Mouse (Mus musculus): ENCODE results near the gene Slc11a1. TPM values are rescaled to one million over a fixed set of nuclear protein-coding genes. Genes with fewer than 3 reads are reported as not detected.
A peak's percentile ranks its signal among the peaks of the same experiment; 100 is the strongest.

Slc11a1 gene
- polyA plus RNA-seq, 1 experiment from 2014 or later, result 1.8 TPM

DNA sequence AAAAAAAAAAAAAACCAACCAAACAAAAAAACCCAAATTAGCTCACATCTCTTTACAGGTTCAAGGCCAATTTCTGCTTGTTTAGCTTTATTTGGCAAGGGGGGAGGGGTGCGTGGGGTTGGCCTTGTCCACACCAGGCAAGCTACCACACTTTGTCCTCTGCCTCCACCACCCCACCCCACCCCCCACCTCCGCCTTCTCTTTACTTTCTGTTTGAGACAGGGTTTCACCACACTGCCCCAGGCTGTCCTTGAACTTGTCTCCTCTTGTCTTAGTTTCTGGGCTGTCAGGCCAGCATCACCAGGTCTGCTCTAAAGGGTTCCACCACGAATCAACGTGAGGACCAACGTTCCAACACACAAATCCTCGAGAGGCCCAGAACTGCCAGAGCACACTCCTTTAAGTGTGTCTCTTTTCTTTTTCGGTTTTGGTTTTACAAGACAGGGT, 4.1 kb downstream of the Slc11a1 start:
- no peaks in the 10 kb centered on the region for H3K36me3 ChIP-seq

DNA sequence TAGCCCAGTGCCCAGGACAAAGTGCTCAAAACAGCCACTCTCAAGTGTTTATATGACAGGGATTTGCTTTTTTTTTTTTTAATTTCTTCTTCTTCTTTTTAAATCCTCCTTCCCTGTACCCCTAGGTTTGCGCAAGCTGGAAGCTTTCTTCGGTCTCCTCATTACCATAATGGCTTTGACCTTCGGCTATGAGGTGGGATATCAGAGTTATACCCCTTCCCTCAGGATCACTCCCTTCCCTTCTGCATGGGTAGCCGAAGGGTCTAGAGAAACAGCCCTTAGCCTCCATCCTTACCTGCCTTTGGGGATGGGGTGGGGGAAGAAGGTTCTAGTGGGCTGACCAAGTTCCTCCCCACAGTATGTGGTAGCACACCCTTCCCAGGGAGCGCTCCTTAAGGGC, 5.5 kb downstream of the Slc11a1 start:
- Histone ChIP-seq H3K36me3 (no peaks in the 10 kb centered on the region), H3K9ac (no peak overlapping the region), H3K27ac (no peak overlapping the region), H3K27me3 (no peaks in the 10 kb centered on the region), H3K9me3 (no peaks in the 10 kb centered on the region), H3K4me3 (no peak overlapping the region), H3K4me2 (no peak overlapping the region), H3K4me1 (peaks cover 6% of the 10 kb centered on the region)
- 80% methylated on average over 5 of the region's 5 CpGs for WGBS
- ATAC-seq (ENCODE audit: insufficient number of reproducible peaks, insufficient read depth, low FRiP score, low TSS enrichment, low read depth), result no peak

More for the DNA sequence above, 4.1 kb downstream of the Slc11a1 start:
- WGBS, result 75% methylated on average over 7 of the region's 7 CpGs
- Histone ChIP-seq H3K4me2 (no peak overlapping the region), H3K27ac (no peak overlapping the region), H3K4me3 (no peak overlapping the region), H3K27me3 (no peaks in the 10 kb centered on the region), H3K4me1 (peaks cover 6% of the 10 kb centered on the region), H3K9ac (no peak overlapping the region), H3K9me3 (no peaks in the 10 kb centered on the region)
- no peak for ATAC-seq (ENCODE audit: insufficient number of reproducible peaks, insufficient read depth, low FRiP score, low TSS enrichment, low read depth)

DNA sequence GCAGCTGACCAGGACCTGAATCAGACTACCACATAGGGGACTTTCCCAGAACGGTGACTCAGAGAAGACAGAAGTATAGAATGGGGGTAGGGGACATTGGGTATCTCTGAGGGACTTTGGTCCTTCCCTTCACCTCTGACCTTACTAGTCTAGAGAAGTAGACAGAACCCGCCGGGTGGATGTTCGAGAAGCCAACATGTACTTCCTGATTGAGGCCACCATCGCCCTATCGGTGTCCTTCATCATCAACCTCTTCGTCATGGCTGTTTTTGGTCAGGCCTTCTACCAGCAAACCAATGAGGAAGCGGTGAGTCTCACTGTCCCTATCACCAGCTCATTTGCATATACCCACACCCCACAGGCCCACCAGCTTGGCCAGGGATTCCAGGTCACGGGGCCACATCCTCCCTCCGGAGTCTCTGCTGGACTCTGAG, 6.6 kb downstream of the Slc11a1 start:
- Histone ChIP-seq H3K9me3 (no peaks in the 10 kb centered on the region), H3K27ac (no peak overlapping the region), H3K4me2 (no peak overlapping the region), H3K36me3 (no peaks in the 10 kb centered on the region), H3K27me3 (no peaks in the 10 kb centered on the region), H3K4me1 (0 out of 2 replicates have a peak, but pooled peaks cover 2% of the 10 kb centered on the region), H3K9ac (no peak overlapping the region), H3K4me3 (no peak overlapping the region)
- 87% methylated on average over 10 of the region's 10 CpGs for WGBS
- ATAC-seq (ENCODE audit: insufficient number of reproducible peaks, insufficient read depth, low FRiP score, low TSS enrichment, low read depth), result no peak

DNA sequence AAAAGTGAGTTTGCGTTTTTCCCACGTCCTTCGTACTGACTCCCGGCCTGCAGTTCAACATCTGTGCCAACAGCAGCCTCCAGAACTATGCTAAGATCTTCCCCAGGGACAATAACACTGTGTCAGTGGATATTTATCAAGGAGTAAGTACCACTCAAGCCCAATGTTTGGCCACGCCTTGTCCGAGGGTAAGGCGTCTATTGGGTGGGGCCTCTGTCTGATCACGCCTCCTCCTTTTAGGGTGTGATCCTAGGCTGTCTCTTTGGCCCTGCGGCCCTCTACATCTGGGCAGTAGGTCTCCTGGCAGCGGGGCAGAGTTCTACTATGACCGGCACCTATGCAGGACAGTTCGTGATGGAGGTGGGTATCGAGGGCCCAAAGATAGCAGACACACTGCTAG, 8.4 kb downstream of the Slc11a1 start:
- no peak overlapping the region for H3K4me2 ChIP-seq
- peaks cover 15% of the 10 kb centered on the region for H3K4me1 ChIP-seq
- H3K36me3 ChIP-seq, result no peaks in the 10 kb centered on the region
- H3K27ac ChIP-seq, result no peak overlapping the region
- H3K9me3 ChIP-seq, result no peaks in the 10 kb centered on the region
- H3K27me3 ChIP-seq, result no peaks in the 10 kb centered on the region
- no peak overlapping the region for H3K9ac ChIP-seq
- no peak overlapping the region for H3K4me3 ChIP-seq
- WGBS, result 87% methylated on average over 13 of the region's 13 CpGs
- no peak for ATAC-seq (ENCODE audit: insufficient number of reproducible peaks, insufficient read depth, low FRiP score, low TSS enrichment, low read depth)

DNA sequence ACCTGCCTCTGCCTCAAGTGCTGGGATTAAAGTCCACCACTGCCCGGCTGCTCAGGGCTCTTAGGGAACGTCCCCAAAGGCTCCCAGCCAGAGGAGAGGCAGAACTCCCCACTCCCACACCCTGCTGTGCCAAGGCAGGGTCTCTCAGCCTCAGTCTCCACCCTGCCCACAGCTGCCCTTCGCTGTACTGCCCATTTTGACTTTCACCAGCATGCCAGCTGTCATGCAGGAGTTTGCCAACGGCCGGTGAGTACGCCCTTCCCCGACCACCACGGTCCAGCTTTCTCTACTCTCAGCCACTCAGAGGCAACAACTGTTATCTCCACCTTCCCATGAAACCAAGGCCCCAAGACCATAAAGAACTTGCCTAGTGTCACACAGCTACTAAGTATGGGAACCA, 9.5 kb downstream of the Slc11a1 start:
- no peaks in the 10 kb centered on the region for H3K36me3 ChIP-seq
- ATAC-seq (ENCODE audit: insufficient number of reproducible peaks, insufficient read depth, low FRiP score, low TSS enrichment, low read depth), result no peak
- H3K4me3 ChIP-seq, result no peak overlapping the region
- H3K9me3 ChIP-seq, result no peaks in the 10 kb centered on the region
- peaks cover 22% of the 10 kb centered on the region for H3K4me1 ChIP-seq
- H3K9ac ChIP-seq, result no peak overlapping the region
- no peak overlapping the region for H3K27ac ChIP-seq
- WGBS, result 89% methylated on average over 8 of the region's 8 CpGs
- H3K4me2 ChIP-seq, result no peak overlapping the region
- H3K27me3 ChIP-seq, result no peaks in the 10 kb centered on the region

DNA sequence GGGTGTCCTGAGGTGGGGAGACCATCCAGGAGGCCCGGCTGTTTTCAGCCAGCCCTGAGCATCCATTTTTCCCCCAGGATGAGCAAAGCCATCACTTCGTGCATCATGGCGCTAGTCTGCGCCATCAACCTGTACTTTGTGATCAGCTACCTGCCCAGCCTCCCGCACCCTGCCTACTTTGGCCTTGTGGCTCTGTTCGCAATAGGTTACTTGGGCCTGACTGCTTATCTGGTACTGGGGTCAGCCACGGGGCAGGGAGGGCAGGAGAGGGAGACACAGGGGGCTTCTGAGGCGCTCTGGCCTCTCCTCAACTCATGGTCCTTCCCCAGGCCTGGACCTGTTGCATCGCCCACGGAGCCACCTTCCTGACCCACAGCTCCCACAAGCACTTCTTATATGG, 10.1 kb downstream of the Slc11a1 start:
- Histone ChIP-seq H3K9ac (0 out of 2 replicates have a peak overlapping the region, but pooled peaks have one; percentile 3), H3K27me3 (no peaks in the 10 kb centered on the region), H3K27ac (no peak overlapping the region), H3K4me3 (no peak overlapping the region), H3K4me1 (peaks cover 27% of the 10 kb centered on the region), H3K36me3 (no peaks in the 10 kb centered on the region), H3K9me3 (no peaks in the 10 kb centered on the region), H3K4me2 (no peak overlapping the region)
- WGBS, result 94% methylated on average over 10 of the region's 10 CpGs
- no peak for ATAC-seq (ENCODE audit: insufficient number of reproducible peaks, insufficient read depth, low FRiP score, low TSS enrichment, low read depth)

DNA sequence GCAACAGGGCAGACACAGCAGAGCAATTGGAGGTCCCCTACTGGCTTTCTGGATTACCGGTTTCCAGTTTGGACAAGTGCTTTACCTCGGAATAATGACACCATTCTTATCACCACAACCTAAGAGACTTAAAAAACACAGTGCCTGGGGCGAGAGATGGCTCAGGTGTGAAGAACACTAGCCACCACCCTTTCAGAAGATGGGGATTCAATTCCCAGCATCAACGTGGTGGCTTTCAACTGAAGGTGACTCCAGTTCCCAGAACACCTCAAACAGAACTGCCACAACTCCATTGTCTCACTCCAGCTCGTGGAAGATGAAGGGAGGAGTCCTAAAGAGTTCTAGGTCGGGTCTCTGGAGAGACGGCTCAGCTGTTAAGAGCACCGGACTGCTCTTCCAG, 10.5 kb downstream of the Slc11a1 start:
- no peak for ATAC-seq (ENCODE audit: insufficient number of reproducible peaks, insufficient read depth, low FRiP score, low TSS enrichment, low read depth)
- Histone ChIP-seq H3K36me3 (no peaks in the 10 kb centered on the region), H3K9ac (no peak overlapping the region), H3K27ac (no peak overlapping the region), H3K4me1 (peaks cover 32% of the 10 kb centered on the region), H3K4me2 (no peak overlapping the region), H3K4me3 (no peak overlapping the region), H3K27me3 (no peaks in the 10 kb centered on the region), H3K9me3 (no peaks in the 10 kb centered on the region)
- 86% methylated on average over 8 of the region's 8 CpGs for WGBS

DNA sequence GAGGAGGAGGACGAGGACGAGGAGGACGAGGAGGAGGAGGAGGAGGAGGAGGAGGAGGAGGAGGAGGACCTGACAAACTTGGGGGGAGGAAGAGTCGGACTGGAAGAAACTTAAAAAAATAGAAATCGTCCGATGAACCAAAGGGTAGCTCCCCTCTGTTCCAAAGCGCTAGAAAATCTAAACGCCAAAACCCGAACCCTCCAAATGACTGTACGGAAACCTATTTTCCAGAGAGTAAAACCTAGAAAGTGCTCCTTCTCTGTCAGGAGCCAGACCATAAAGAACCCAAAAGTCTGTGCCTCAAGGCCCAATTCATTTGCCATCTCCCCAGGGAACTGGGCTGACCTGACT, 11.3 kb downstream of the Slc11a1 start:
- Histone ChIP-seq H3K9me3 (no peaks in the 10 kb centered on the region), H3K27me3 (no peaks in the 10 kb centered on the region), H3K27ac (peak overlapping the region; percentile 98), H3K4me1 (peaks cover 38% of the 10 kb centered on the region), H3K4me3 (peak overlapping the region; percentile 57), H3K9ac (peak overlapping the region; percentile 78), H3K36me3 (no peaks in the 10 kb centered on the region), H3K4me2 (peak overlapping the region; percentile 72)
- WGBS, result 45% methylated on average over 7 of the region's 10 CpGs
- no peak for ATAC-seq (ENCODE audit: insufficient number of reproducible peaks, insufficient read depth, low FRiP score, low TSS enrichment, low read depth)

DNA sequence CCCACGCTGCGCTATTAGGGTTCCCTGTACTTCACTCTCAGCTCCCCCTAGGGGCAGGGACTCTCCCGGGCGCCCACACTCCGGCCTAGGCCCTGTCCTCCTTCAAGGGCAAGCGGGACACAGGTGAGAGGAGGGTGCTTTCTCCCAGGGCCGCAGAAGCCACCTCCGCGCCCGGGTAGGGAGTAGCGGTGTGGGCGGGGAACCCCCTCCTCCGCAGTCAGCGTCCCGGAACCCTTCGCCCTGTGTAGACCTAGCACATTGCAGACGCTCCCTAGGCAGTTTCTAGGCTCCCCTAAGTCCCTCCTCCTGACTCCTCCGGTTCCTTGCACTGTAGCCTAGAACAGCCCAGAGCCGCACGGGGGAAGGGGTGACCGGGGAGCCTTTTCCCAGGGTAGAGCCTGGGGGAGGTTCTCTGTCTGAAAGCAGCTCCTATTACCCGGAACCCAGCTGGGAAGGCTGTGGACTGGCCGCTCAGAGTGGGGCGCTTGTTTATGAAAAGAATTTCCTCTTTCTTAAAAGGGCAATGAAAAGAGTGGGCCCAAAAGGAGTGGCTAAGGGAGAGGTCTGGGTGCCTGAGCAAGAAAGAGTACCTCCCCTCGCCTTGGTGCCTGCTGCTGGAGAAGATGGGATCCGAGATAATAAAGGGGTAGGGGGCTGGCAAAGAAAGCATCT, 11.9 kb downstream of the Slc11a1 start:
- Histone ChIP-seq H3K9me3 (no peaks in the 10 kb centered on the region), H3K4me2 (peak overlapping the region; percentile 72), H3K36me3 (no peaks in the 10 kb centered on the region), H3K27me3 (no peaks in the 10 kb centered on the region), H3K4me3 (peak overlapping the region; percentile 57), H3K27ac (peak overlapping the region; percentile 98), H3K9ac (peak overlapping the region; percentile 78), H3K4me1 (peaks cover 38% of the 10 kb centered on the region)
- WGBS, result under 1% methylated on average over 26 of the region's 26 CpGs
- peak; percentile 87 for ATAC-seq (ENCODE audit: insufficient number of reproducible peaks, insufficient read depth, low FRiP score, low TSS enrichment, low read depth)

DNA sequence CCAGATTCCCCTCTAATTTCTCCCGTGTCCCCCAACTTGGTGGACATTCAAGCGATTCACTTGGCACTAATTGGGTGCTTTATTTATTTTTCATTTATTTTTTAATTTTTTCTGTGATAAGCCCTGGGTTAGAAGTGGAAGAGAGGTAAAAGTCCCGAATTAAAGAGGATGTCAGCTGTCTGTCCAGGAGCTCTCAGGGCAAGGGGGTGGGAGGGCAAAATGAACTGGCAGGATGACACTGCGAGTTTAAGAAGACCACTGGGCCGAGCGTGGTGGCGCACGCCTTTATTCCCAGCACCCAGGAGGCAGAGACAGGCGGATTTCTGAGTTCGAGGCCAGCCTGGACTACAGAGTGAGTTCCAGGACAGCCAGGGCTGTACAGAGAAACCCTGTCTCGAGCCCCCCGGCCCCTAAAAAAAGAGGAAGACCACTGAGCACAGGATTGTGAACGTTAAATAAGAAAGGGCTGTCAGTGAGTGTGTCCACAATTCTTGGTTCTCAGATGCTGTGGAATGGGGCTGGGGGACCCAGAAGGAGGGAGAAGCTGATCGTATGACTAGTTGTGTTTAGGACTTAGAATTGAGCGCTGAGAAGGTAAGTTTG, 12.5 kb downstream of the Slc11a1 start:
- 55% methylated on average over 15 of the region's 15 CpGs for WGBS
- Histone ChIP-seq H3K36me3 (no peaks in the 10 kb centered on the region), H3K4me2 (peak overlapping the region; percentile 72), H3K9ac (peak overlapping the region; percentile 78; the same call in 1 of the 2 replicates), H3K4me3 (peak overlapping the region; percentile 57), H3K9me3 (no peaks in the 10 kb centered on the region), H3K27me3 (no peaks in the 10 kb centered on the region), H3K4me1 (peaks cover 39% of the 10 kb centered on the region), H3K27ac (peak overlapping the region; percentile 98)
- ATAC-seq (ENCODE audit: insufficient number of reproducible peaks, insufficient read depth, low FRiP score, low TSS enrichment, low read depth), result no peak

DNA sequence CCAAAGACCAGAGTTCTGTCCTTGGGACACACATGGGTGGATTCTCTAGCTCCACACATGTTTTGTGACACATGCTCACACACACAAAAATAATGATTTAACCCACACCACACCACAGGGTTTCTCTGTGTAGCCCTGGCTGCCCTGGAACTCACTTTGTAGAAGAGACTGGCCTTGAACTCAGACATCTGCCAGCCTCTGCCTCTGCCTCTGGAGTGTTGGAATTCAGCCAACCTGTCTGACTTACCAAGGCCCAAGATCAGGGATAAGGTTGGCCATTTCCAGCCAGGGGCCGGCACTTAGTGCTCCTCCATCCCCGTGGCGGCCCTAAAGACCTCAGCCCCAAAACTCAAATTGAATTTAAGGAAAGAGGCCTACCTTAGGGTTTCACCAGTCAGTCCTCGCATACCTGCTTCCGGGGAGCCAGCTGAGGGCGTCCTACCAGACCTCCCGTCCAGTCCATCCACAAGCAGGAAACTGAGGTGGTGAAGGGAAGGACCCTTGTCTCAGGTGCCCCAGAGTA, 13.5 kb downstream of the Slc11a1 start:
- no peak for ATAC-seq (ENCODE audit: insufficient number of reproducible peaks, insufficient read depth, low FRiP score, low TSS enrichment, low read depth)
- H3K4me3 ChIP-seq, result no peak overlapping the region
- no peaks in the 10 kb centered on the region for H3K9me3 ChIP-seq
- H3K4me1 ChIP-seq, result peaks cover 49% of the 10 kb centered on the region
- no peak overlapping the region for H3K4me2 ChIP-seq
- H3K27ac ChIP-seq, result peak overlapping the region; percentile 98; the same call in 1 of the 2 replicates
- H3K9ac ChIP-seq, result no peak overlapping the region
- H3K36me3 ChIP-seq, result peaks cover 2% of the 10 kb centered on the region
- 71% methylated on average over 7 of the region's 7 CpGs for WGBS
- H3K27me3 ChIP-seq, result no peaks in the 10 kb centered on the region

DNA sequence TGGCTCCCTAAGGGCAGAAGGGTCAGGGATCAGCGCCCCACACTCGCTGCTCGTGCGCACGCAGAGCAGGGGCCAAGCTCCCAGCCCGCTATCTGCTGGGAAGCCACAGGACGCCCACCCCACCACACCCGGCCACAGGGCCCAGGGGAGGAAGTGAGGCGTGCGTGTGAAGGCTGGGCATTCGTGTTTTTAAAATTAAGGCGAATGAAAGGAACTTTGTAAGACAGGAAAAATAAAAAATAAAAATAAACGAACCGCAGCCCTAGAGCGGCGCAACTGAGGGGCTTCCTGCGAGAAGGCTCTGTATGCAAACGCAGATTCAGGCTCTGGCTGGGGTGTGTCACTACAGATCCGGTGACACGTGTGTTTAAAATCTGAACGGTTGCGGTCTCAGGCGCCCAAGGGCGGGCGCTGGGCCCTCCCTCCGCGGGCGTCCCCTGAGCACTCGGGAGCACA, 14.9 kb downstream of the Slc11a1 start:
- H3K4me2 ChIP-seq, result peak overlapping the region; percentile 94
- no peaks in the 10 kb centered on the region for H3K9me3 ChIP-seq
- peak overlapping the region; percentile 91 for H3K4me3 ChIP-seq
- H3K4me1 ChIP-seq, result peaks cover 57% of the 10 kb centered on the region
- ATAC-seq (ENCODE audit: insufficient number of reproducible peaks, insufficient read depth, low FRiP score, low TSS enrichment, low read depth), result 0 out of 2 replicates have a peak, but pooled peaks have one; percentile 11
- H3K36me3 ChIP-seq, result peaks cover 16% of the 10 kb centered on the region
- H3K27me3 ChIP-seq, result no peaks in the 10 kb centered on the region
- 5% methylated on average over 29 of the region's 29 CpGs for WGBS
- H3K9ac ChIP-seq, result peak overlapping the region; percentile 66
- H3K27ac ChIP-seq, result peak overlapping the region; percentile 98
